Mouse (Mus musculus) bone marrow macrophage, adult 2 months (primary cell): ENCODE results near the gene A530016L24Rik. TPM values are rescaled to one million over a fixed set of nuclear protein-coding genes. Genes with fewer than 3 reads are reported as not detected.

ENCODE experiments used
- H3K27ac ChIP-seq: 2 replicates; pipeline ENCODE4 v1.5.1; 2012; ENCODE audit warnings: low read depth, low read length; ENCODE audit not compliant: insufficient read depth
- H3K4me1 ChIP-seq: 2 replicates; pipeline ENCODE4 v1.6.1; 2012; ENCODE audit warnings: low read length; ENCODE audit not compliant: control insufficient read depth, insufficient read depth
- H3K4me3 ChIP-seq: 2 replicates; pipeline ENCODE4 v1.5.1; 2012; ENCODE audit warnings: mild to moderate bottlenecking, low read length, moderate library complexity; ENCODE audit not compliant: insufficient read depth
- CTCF ChIP-seq: IDR thresholded peaks from 2 replicates; pipeline ENCODE4 v1.5.1; 2012; ENCODE audit warnings: low read depth, mild to moderate bottlenecking, low read length, moderate library complexity
- POLR2A ChIP-seq: IDR thresholded peaks from 2 replicates; pipeline ENCODE4 v1.6.1; 2012; ENCODE audit warnings: mild to moderate bottlenecking, low read depth, low read length, borderline replicate concordance
- polyA plus RNA-seq: library from polyadenylated mRNA; stranded (reverse); fragments of >200 nt; gene quantifications from 2 replicates; pipeline ENCODE4 v1.2.4, GENCODE M21; 2012; ENCODE audit not compliant: missing spikeins, insufficient read depth, insufficient read length

A530016L24Rik gene
- not detected in 2 replicates for polyA plus RNA-seq

- no peaks in the 10 kb centered on the region for H3K4me1 ChIP-seq
- no peak within 1 kb of the TSS for H3K4me3 ChIP-seq
- TF ChIP-seq CTCF (no peak), POLR2A (no peak)
- H3K27ac ChIP-seq = no peak within 1 kb of the TSS
Observed at GRCm38 (mm10) chr12:112489134-112489533, at the start of gene A530016L24Rik. A530016L24Rik (plus strand) TSS chr12:112489448.

GRCm38 (mm10) chr12:112439993-112440392 is 49.3 kb upstream of the A530016L24Rik start:
- Histone ChIP-seq H3K4me3 (no peak overlapping the region), H3K4me1 (no peaks in the 10 kb centered on the region), H3K27ac (no peak overlapping the region)
- TF ChIP-seq POLR2A (no peak), CTCF (no peak)

GRCm38 (mm10) chr12:112449144-112449827 is 40.0 kb upstream of the A530016L24Rik start:
- Histone ChIP-seq H3K4me1 (no peaks in the 10 kb centered on the region), H3K27ac (no peak overlapping the region), H3K4me3 (no peak overlapping the region)
- no peak for TF ChIP-seq CTCF
- TF ChIP-seq POLR2A = no peak

- H3K4me1 ChIP-seq = no peaks in the 10 kb centered on the region
- H3K27ac ChIP-seq = no peak overlapping the region
- no peak overlapping the region for H3K4me3 ChIP-seq
- TF ChIP-seq CTCF (no peak), POLR2A (no peak)
Observed at GRCm38 (mm10) chr12:112449828-112450180, 39.4 kb upstream of the A530016L24Rik start.

- Histone ChIP-seq H3K27ac (no peak overlapping the region), H3K4me3 (no peak overlapping the region), H3K4me1 (no peaks in the 10 kb centered on the region)
- TF ChIP-seq POLR2A (no peak), CTCF (peak; percentile 42)
Observed at GRCm38 (mm10) chr12:112450883-112451282, 38.4 kb upstream of the A530016L24Rik start.

- TF ChIP-seq CTCF (no peak), POLR2A (no peak)
- H3K4me1 ChIP-seq = no peaks in the 10 kb centered on the region
- H3K4me3 ChIP-seq = no peak overlapping the region
- H3K27ac ChIP-seq = no peak overlapping the region
Observed at GRCm38 (mm10) chr12:112451381-112451780, 37.9 kb upstream of the A530016L24Rik start.

- no peaks in the 10 kb centered on the region for H3K4me1 ChIP-seq
- no peak for TF ChIP-seq POLR2A
- TF ChIP-seq CTCF = no peak
- H3K4me3 ChIP-seq = no peak overlapping the region
- no peak overlapping the region for H3K27ac ChIP-seq
Observed at GRCm38 (mm10) chr12:112451826-112452225, 37.4 kb upstream of the A530016L24Rik start.

- H3K27ac ChIP-seq = no peak overlapping the region
- no peaks in the 10 kb centered on the region for H3K4me1 ChIP-seq
- H3K4me3 ChIP-seq = no peak overlapping the region
- TF ChIP-seq CTCF (no peak), POLR2A (no peak)
Observed at GRCm38 (mm10) chr12:112456144-112456713, 33.0 kb upstream of the A530016L24Rik start.

GRCm38 (mm10) chr12:112457839-112458238 is 31.4 kb upstream of the A530016L24Rik start:
- TF ChIP-seq POLR2A = no peak
- no peak for TF ChIP-seq CTCF
- Histone ChIP-seq H3K27ac (no peak overlapping the region), H3K4me3 (no peak overlapping the region), H3K4me1 (no peaks in the 10 kb centered on the region)

- no peak for TF ChIP-seq CTCF
- no peak overlapping the region for H3K27ac ChIP-seq
- no peak overlapping the region for H3K4me3 ChIP-seq
- H3K4me1 ChIP-seq = no peaks in the 10 kb centered on the region
Observed at GRCm38 (mm10) chr12:112462423-112462822, 26.8 kb upstream of the A530016L24Rik start.
